27 mouse cellular contexts compared by ENCODE assay signal in genomic region chr5:128041781-128042180, GRCm38 (mm10).
"Had no signal": no experiment of that assay in that cellular context is flagged by ENCODE, and none has a peak within 500 bp of the region (broad histone marks: within the 10 kb centered on the region; RNA-seq: fewer than 3 reads in every experiment).

No protein-coding gene starts in this region.

- H3K4me2 ChIP-seq: heart, embryonic 13.5 days; heart, embryonic 15.5 days; hindbrain, embryonic 13.5 days; hindbrain, embryonic 15.5 days; kidney, embryonic 15.5 days; limb, embryonic 12.5 days; liver, embryonic 11.5 days; liver, embryonic 13.5 days; liver, embryonic 15.5 days had no signal

- H3K36me3 ChIP-seq: heart, embryonic 10.5 days; heart, embryonic 13.5 days; heart, embryonic 15.5 days; hindbrain, embryonic 13.5 days; hindbrain, embryonic 15.5 days; kidney, embryonic 15.5 days; limb, embryonic 10.5 days; limb, embryonic 12.5 days; liver, embryonic 13.5 days; liver, embryonic 15.5 days had no signal

- H3K27ac ChIP-seq: heart, embryonic 10.5 days; heart, embryonic 13.5 days; heart, embryonic 15.5 days; hindbrain, embryonic 13.5 days; hindbrain, embryonic 15.5 days; hindbrain, postnatal 0 days; kidney, embryonic 15.5 days; kidney, postnatal 0 days; layer of hippocampus, adult 2 months; left cerebral cortex, adult 2 months; limb, embryonic 10.5 days; limb, embryonic 12.5 days; liver, embryonic 13.5 days; liver, embryonic 15.5 days had no signal

- H3K9ac ChIP-seq: heart, embryonic 13.5 days; heart, embryonic 15.5 days; hindbrain, embryonic 13.5 days; hindbrain, embryonic 15.5 days; kidney, embryonic 15.5 days; limb, embryonic 12.5 days; liver, embryonic 13.5 days; liver, embryonic 15.5 days had no signal

- ATAC-seq: hindbrain, postnatal 0 days; intestine, embryonic 16.5 days had no signal

- DNase-seq: gastrocnemius, postnatal 14 days; gastrocnemius, postnatal 36 days; heart, adult 18-20 months; heart, postnatal 14 days; heart, postnatal 36 days; kidney, adult 11 months; kidney, adult 2 months; kidney, adult 9 months; kidney, postnatal 14 days; kidney, postnatal 36 days; liver; liver, embryonic 13.5 days had no signal

- H3K9me3 ChIP-seq: heart, embryonic 10.5 days; heart, embryonic 15.5 days; hindbrain, embryonic 13.5 days; hindbrain, embryonic 15.5 days; limb, embryonic 10.5 days; limb, embryonic 12.5 days had no signal

- H3K4me3 ChIP-seq: heart, embryonic 10.5 days; heart, embryonic 13.5 days; heart, embryonic 15.5 days; hindbrain, embryonic 13.5 days; hindbrain, embryonic 15.5 days; kidney, embryonic 15.5 days; layer of hippocampus, adult 2 months; left cerebral cortex, adult 2 months; limb, embryonic 10.5 days; limb, embryonic 12.5 days; liver, embryonic 13.5 days; liver, embryonic 15.5 days had no signal

- H3K27me3 ChIP-seq: heart, embryonic 13.5 days; heart, embryonic 15.5 days; hindbrain, embryonic 13.5 days; hindbrain, embryonic 15.5 days; kidney, embryonic 15.5 days; limb, embryonic 12.5 days; liver, embryonic 13.5 days; liver, embryonic 15.5 days had no signal

- H3K4me1 ChIP-seq: heart, embryonic 10.5 days; heart, embryonic 13.5 days; heart, embryonic 15.5 days; hindbrain, embryonic 13.5 days; hindbrain, embryonic 15.5 days; kidney, embryonic 15.5 days; limb, embryonic 10.5 days; limb, embryonic 12.5 days; liver, embryonic 13.5 days; liver, embryonic 15.5 days had no signal
